Mouse (Mus musculus) adrenal gland, postnatal 14 days (tissue): Measurements from ENCODE around the gene Ntm. TPM values are rescaled to one million over a fixed set of nuclear protein-coding genes. Genes with fewer than 3 reads are reported as not detected.

Source experiments
- DNase-seq: peaks from one replicate; pipeline ENCODE4 v3.0.0; 2021; ENCODE audit warnings: mixed read lengths
- total RNA-seq: library from RNA; stranded (reverse); gene quantifications from 2 replicates; pipeline ENCODE4 v1.2.3, GENCODE M21; 2021

Gene Ntm
- total RNA-seq, 1 experiment from 2014 or later: 1.3 TPM

DNA sequence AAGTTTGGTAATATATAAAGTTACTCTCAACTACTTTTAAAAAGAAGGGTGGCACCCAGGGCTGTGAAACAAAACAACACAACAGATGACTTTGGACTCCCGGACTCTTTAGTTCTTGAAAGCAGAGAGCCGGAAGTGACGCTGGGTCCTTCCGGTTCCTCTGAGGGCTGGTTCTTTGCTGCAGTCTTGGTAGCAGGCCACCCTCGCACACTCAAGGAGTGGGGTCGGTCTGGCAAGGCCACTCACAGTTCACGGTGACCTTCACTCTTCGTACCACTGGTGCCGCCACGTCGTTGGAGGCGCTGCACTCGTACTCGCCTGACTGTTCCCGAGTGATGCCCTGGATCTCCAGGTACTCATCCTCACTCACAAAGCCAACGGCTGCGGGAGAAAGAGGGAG lies 949.1 kb downstream of the Ntm start:
- DNase-seq: no peak

DNA sequence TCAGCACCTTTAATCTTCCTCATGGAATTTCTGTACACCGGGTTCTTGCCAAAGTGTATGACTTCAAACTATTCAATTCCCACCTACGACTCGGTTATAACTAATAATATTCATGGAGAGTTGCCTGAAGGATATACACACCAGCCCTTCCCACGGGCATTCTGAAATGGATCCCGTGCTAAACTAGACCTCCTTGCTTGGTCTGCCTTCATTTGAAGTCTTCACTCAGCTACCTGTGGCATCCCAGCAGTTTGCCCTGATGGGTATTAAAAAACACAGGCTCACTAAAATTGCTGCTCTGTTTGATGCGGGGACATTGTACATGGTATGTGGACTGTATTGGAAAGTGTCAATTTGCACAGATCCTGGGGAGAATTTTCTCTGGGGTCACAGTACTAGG lies 950.4 kb downstream of the Ntm start:
- no peak for DNase-seq

DNA sequence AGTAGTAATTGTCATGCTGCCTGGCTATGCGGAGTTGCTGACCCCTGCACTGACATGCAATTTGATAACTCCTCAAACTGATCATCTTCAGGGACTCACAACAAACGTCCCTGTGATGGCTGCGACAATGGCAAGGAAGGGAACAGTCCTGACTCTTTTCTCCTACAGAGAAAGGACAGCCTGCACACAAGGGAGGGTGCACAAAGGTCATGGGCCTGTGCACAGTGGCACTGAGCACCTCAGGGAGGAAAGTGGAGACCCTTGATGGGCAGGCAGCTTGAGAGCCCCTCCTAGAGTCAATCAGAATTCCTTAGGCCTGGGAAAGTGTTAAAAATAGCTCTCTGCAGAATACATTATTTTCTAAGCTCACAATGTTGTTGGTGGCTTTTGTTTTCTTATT lies 951.5 kb downstream of the Ntm start:
- DNase-seq: no peak

DNA sequence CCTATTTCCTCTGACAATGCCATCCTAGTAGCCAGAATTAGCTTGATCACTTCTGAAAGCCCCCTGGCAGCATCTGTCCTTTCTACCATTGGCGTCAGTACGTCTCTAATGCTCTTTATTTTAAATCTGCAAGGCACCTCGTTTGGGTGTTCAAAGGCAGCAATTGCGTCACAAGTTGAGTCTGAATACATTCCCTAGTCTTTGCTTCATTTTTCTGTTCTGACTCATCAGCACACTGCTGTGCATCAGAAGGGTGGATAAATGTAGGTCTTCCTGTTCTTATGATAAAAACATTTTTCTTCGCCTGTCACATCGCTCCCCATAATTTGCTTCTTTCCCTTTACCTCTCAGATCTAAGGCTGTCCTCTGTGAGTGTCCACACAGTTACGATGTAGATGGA lies 958.4 kb downstream of the Ntm start:
- DNase-seq: no peak

DNA sequence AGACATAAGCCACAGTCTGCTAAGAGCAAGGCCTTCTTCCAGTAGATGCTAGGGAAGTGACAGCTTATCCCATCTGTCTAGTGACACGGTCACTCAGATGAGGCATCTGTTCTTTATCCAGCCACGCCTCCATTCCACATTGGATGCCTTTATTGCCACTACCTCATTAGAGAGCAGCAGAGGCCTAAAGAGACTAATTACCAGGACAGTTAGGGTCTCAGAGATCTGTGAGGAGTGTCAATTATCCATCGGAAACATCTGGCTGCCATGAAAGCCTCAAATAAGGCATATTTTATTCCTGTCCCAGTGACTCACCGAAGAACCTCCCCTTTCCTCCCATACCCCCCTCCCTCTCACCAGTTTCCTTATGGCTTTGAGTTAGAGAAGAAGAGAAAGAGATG lies 963.0 kb downstream of the Ntm start:
- DNase-seq: no peak

DNA sequence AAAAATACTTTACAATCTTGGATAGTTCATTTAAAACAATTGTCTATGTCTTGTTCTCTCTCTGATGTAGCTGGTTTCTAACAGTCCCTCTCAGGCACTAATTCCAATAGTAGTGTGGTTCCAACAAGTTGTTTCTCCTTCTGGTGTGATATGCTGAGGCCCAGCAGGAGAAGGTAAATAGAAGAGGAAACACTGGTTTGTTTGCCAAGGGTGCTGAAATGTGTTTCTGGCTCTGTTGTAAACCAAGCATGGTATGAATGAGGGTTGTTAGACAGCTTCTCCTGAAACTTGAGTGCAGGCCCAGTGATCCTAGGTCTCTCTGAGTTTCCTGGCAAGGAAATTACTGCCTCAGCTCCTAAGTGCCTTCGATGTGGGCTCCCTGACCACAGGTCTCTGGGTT lies 985.7 kb downstream of the Ntm start:
- DNase-seq: no peak

DNA sequence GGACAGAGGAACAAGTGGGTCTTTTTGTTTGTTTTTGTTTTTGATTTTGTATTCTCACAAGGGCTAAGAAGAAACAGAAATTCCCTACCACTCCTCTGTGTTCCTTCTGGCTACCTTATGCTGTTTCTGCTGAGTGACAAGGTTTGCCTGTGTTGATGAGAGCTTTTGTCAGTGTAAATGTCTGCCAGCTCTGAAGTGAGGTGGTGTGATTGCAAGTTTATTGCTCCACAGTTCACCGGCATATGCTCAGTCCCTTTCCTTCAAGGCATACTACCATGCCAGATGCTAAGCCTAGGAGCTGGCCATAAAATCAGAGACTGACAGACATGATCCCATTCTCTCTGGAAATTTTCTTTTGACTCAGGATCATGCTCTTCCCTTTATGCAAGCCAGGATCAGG lies 993.5 kb downstream of the Ntm start:
- DNase-seq: no peak
